Mouse (Mus musculus): ENCODE measurements around the gene Rft1.

The Rft1 gene

GRCm38 (mm10) chr14:30629839-30630238 lies 24.3 kb upstream of the Rft1 start:
- no peak for DNase-seq (ENCODE audit: inconsistent age in 2 of 2, low spot score in 1 of 2)

- DNase-seq (ENCODE audit: inconsistent age in 2 of 2, low spot score in 1 of 2) = no peak
These were observed 23.2 kb upstream of the Rft1 start for GRCm38 (mm10) chr14:30630811-30631576.

GRCm38 (mm10) chr14:30631834-30632233 lies 22.3 kb upstream of the Rft1 start:
- no peak for DNase-seq (ENCODE audit: inconsistent age in 2 of 2, low spot score in 1 of 2)

GRCm38 (mm10) chr14:30633708-30634107 lies 20.5 kb upstream of the Rft1 start:
- DNase-seq (ENCODE audit: inconsistent age in 2 of 2, low spot score in 1 of 2) = peak in 1 of 2 experiments; percentile 67

- DNase-seq (ENCODE audit: inconsistent age in 2 of 2, low spot score in 1 of 2) = no peak
These were observed 19.7 kb upstream of the Rft1 start for GRCm38 (mm10) chr14:30634418-30634817.

GRCm38 (mm10) chr14:30635219-30635910 lies 18.8 kb upstream of the Rft1 start:
- DNase-seq (ENCODE audit: inconsistent age in 2 of 2, low spot score in 1 of 2) = peak; percentile 82 to 93

GRCm38 (mm10) chr14:30636499-30636898 lies 17.7 kb upstream of the Rft1 start:
- DNase-seq (ENCODE audit: inconsistent age in 2 of 2, low spot score in 1 of 2) = peak in 1 of 2 experiments; percentile 84

GRCm38 (mm10) chr14:30637087-30637486 lies 17.1 kb upstream of the Rft1 start:
- peak in 1 of 2 experiments; percentile 45 for DNase-seq (ENCODE audit: inconsistent age in 2 of 2, low spot score in 1 of 2)

- DNase-seq (ENCODE audit: inconsistent age in 2 of 2, low spot score in 1 of 2) = peak; percentile 80 to 95
These were observed 16.2 kb upstream of the Rft1 start for GRCm38 (mm10) chr14:30638009-30638408.

GRCm38 (mm10) chr14:30638686-30639085 lies 15.5 kb upstream of the Rft1 start:
- DNase-seq (ENCODE audit: inconsistent age in 2 of 2, low spot score in 1 of 2) = peak; percentile 73 to 92

GRCm38 (mm10) chr14:30641748-30642147 lies 12.4 kb upstream of the Rft1 start:
- peak in 1 of 2 experiments; percentile 30 for DNase-seq (ENCODE audit: inconsistent age in 2 of 2, low spot score in 1 of 2)

- DNase-seq (ENCODE audit: inconsistent age in 2 of 2, low spot score in 1 of 2) = no peak
These were observed 10.1 kb upstream of the Rft1 start for GRCm38 (mm10) chr14:30644026-30644425.

GRCm38 (mm10) chr14:30645066-30645465 lies 9.1 kb upstream of the Rft1 start:
- DNase-seq (ENCODE audit: inconsistent age in 2 of 2, low spot score in 1 of 2) = peak in 1 of 2 experiments; percentile 32

- DNase-seq (ENCODE audit: inconsistent age in 2 of 2, low spot score in 1 of 2) = peak in 1 of 2 experiments; percentile 84
These were observed 7.7 kb upstream of the Rft1 start for GRCm38 (mm10) chr14:30646486-30646885.

GRCm38 (mm10) chr14:30648478-30648877 lies 5.7 kb upstream of the Rft1 start:
- peak in 1 of 2 experiments; percentile 57 for DNase-seq (ENCODE audit: inconsistent age in 2 of 2, low spot score in 1 of 2)

GRCm38 (mm10) chr14:30649745-30650144 lies 4.4 kb upstream of the Rft1 start:
- DNase-seq (ENCODE audit: inconsistent age in 2 of 2, low spot score in 1 of 2) = peak in 1 of 2 experiments; percentile 36

GRCm38 (mm10) chr14:30650969-30651368 lies 3.2 kb upstream of the Rft1 start:
- peak; percentile 90 to 95 for DNase-seq (ENCODE audit: inconsistent age in 2 of 2, low spot score in 1 of 2)

GRCm38 (mm10) chr14:30654691-30655228 lies 600 bp downstream of the Rft1 start:
- DNase-seq (ENCODE audit: inconsistent age in 2 of 2, low spot score in 1 of 2) = peak in 1 of 2 experiments; percentile 53

- no peak for DNase-seq (ENCODE audit: inconsistent age in 2 of 2, low spot score in 1 of 2)
These were observed 1.4 kb downstream of the Rft1 start for GRCm38 (mm10) chr14:30655531-30655930.

GRCm38 (mm10) chr14:30666061-30666460 lies 11.9 kb downstream of the Rft1 start:
- DNase-seq (ENCODE audit: inconsistent age in 2 of 2, low spot score in 1 of 2) = no peak

GRCm38 (mm10) chr14:30666604-30667003 lies 12.4 kb downstream of the Rft1 start:
- no peak for DNase-seq (ENCODE audit: inconsistent age in 2 of 2, low spot score in 1 of 2)

- peak; percentile 77 to 81 for DNase-seq (ENCODE audit: inconsistent age in 2 of 2, low spot score in 1 of 2)
These were observed 16.0 kb downstream of the Rft1 start for GRCm38 (mm10) chr14:30670161-30670560.

Measured in adrenal gland, adult (tissue).